Mouse (Mus musculus): Measurements from ENCODE around the gene Tex2.
"Not testable (repeated sequence)": the region's sequence is repeated elsewhere in the genome, so short reads cannot be mapped to it uniquely, and the experiment has no call there.

Gene Tex2

DNA sequence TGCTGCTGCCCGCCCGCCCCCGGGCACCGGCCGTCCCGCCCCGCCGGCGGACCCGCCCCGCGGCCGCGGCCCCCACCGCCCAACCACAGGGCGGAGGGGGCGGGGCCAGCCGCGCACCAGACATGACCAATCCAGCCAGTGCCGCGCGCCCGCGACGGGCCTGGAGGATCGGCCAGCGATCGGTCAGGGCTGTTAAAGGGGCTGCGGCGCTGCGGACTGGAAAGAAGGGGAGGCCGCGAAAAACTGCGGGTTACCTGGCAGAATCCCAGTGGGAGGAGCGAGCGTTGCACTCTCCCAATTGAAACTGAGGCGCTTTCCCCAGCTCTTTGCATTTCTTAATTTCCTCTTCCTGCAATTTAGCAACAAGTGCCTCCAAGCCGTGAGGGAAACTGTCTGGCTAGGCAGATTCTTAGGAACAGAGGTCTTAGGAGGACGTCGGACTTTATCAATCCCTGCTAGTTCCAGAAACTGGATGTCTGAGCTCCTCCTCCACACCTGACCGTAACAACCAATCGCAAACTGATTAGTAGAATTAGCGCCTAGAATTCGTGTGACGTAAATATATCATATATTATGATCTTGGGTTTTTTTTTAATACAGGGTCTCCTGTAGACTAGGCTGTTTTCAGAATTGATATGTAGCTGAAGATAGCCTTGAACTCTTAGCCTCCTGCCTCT lies at the start of gene Tex2:
TSS of gene Tex2 (minus strand) at position 463 of the 677 bp plus-strand sequence.
- DNase-seq (ENCODE audit: low read depth, low spot score): peak; percentile 92

DNA sequence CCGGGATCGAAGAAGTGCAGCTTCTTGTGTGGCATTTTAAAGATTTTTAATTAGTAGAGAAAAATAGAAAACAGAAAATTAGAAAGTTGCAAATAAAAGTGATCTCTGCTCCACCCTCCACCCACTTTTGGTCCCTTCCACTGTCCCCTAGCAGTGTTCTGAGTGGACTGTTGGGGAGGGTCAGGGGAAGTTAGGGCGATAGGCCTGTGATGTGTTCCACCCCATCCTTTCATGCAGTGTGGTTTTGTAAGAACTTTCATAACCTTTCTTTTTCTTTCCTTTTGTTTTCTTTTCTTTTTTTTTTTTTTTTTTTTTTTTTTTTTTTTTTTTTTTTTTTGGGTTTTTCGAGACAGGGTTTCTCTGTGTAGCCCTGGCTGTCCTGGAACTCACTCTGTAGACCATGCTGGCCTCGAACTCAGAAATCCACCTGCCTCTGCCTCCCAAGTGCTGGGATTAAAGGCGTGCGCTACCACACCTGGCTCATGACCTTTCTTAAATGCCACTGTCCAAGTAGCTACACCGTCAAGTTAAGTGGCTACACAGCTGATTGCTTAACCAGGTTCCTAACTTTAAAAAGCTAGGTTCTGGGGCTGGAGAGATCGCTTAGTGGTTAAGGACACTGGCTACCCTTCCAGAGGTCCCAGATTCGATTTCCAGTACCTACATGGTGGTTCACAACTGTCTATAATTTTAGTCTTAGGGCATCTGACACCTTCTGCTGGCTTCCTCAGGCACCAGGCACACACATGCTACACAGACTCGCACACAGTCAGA lies 49.6 kb upstream of the Tex2 start:
- DNase-seq (ENCODE audit: low read depth, low spot score): no peak

DNA sequence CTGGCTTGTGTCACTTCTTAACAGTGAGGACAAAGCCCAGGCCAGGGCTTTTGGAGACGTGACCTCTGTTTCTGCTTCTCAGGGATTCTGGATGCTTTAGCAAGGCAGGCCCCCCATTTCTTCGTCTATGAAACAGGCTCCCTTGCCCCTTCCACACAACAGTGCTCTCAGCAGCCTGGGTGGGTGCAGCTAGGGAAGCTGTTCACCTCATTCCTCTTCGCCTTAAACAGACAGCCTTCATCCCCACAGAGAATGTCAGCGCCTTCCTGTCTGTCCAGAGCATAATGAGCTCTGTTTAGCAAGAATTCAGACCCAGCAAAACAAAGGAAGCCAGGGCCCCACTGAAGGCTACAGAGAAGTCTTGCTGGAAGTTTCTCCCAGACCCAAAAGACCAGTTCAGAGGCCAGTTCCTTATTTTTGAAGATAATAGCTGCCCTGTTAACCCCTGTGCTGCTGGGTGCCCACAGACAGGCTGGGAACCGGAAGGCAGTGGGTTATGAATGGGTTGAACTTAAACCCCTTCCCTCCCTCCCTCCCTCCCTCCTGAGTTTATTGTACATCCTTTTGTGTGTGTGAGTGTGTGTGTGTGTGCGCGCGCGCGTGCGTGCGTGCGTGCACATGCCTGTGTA lies 47.3 kb upstream of the Tex2 start:
- no peak for DNase-seq (ENCODE audit: low read depth, low spot score)

DNA sequence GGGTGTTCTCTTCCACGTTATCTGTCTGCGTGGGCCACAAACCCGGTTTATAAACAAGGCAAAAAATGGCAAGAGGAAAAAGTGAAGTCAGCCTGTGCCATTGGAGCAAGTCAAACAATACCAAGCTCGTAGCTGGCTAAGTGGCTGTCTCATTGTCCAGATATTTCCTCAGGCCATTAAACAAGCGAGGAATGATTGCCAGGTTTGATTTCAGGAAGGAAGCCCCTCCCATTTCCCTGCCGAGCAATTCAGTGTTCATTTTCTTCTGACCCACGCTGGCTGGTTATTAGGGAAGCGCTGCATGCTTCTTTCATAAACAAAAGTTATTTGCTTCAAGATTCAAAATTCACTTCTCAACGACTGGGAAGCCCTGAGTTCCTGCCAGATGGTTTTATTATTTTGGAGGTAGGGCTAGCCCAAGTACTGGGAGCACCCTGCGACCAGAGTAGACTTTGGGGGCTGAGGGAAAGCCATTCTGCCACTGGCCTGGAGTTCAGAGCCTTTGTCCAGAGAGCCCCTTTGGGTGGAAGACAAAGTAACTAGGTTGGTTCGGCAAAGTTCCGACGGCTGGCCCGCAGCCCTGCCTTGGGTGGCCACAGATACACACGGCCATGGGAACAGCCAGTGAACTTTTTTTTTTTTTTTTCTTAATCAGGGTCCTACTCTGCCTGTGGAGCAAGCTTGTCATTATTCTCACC lies 46.5 kb upstream of the Tex2 start:
- no peak for DNase-seq (ENCODE audit: low read depth, low spot score)

DNA sequence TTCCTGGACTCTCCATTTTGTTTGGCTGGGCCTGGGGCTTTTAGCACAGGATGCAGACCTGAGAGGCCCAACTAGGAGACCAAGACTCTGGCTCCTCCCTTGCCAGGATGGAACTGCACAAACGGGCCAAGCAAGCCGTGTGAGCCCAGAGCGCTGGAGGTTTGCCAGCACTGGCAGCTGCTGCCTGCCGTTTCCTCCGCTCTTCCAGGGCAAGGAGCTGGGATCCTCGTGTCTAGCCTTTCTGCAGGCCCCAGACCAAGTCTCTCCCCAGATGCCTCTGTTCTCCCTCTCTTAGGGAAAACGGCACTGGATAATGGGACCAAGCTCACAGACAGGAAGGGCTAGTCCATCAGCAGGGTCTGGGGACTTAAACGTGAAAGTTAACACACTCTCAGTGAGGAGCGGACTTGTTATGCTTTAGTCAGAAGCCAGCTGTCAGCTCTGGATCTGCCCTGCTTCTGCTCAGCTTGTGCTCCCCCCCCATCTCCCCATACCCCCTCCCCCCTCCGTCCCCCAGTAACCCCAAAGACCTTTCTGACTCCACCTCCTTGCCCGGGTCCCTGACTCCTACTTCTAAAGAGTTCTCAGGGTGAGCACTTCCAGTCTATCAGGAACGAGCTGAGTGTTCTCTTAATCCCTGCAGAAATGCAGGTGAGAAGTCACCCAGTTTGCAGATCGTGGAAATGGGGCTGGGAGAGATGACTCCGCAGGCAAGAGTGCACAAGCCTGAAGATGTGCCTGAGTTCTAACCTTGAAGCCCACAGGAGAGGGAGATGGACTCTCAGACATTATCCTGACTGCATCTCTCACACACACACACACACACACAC lies 45.0 kb upstream of the Tex2 start:
- DNase-seq (ENCODE audit: low read depth, low spot score): peak; percentile 66

DNA sequence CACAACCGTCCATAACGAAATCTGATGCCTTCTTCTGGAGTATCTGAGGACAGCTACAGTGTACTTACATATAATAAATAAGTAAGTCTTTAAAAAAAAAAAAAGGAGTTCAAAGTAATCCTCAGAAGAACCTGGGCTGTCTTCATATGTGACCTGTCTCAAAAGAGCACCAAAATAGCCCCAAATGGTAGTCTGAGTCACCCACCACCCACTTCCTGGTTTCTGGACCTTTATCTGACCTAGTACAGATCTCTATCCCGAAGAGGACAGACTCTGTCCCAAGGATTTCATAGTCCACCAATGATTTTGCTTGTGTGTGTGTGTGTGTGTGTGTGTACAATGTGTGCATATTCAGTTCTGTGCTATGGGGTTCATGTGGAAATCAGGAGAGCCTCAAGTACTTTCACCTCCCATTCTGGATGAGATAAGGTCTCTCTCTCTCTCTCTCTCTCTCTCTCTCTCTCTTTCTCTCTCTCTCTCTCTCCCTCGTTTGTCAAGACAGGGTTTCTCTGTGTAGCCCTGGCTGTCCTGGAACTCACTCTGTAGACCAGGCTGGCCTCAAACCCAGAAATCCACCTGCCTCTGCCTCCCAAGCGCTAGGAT lies 43.8 kb upstream of the Tex2 start:
- DNase-seq (ENCODE audit: low read depth, low spot score): not testable (repeated sequence)

DNA sequence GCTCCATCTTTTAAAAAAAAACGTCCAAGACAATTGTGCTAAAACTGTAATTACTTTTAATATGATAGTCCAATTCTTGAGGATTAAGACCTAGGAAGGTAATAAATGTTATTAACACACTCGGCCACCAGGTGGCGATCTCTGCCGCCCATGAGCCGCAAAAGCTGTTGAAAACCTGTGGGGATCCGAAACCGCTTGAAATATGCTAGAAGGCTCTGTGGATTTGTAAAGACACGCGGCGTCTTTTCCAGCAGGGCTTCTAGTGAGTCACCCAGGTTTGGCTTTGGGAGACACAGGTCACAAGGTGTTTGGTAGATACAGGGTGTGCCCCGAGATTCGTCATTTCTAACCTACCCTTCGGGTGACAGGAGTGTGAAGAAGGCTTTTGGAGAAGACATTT lies 35.1 kb upstream of the Tex2 start:
- no peak for DNase-seq (ENCODE audit: low read depth, low spot score)

DNA sequence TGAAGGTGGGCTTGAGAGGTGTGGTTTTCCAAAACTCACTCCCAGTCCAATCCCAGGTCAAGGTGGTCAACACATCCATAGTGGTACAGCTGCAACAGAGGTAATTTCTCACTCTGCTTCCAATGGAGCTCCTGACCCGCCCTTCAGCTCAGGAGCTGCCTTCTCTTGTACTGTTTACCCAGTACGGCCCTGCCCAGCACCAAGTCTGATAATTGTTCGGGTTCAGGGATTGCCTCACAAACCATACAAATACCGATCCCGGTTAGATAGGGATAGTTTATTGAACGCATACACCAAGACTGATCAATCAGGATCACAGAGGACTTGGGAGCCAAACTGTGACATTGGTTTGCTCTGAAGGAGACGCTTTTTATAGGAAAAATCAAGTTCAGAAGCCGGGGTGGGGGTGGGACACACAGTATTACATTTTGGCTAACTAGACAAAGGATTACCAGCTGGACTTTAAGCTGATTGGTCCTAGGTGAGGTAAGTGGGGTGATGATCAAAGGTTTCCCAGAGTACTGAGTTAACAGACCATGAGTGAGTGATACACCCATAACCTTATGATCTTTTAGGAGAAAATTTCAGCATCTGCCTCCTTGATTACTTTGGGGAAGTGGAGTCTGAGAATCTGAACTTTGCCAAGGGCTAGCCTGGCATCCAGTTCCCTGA lies 29.9 kb upstream of the Tex2 start:
- DNase-seq (ENCODE audit: low read depth, low spot score): no peak

DNA sequence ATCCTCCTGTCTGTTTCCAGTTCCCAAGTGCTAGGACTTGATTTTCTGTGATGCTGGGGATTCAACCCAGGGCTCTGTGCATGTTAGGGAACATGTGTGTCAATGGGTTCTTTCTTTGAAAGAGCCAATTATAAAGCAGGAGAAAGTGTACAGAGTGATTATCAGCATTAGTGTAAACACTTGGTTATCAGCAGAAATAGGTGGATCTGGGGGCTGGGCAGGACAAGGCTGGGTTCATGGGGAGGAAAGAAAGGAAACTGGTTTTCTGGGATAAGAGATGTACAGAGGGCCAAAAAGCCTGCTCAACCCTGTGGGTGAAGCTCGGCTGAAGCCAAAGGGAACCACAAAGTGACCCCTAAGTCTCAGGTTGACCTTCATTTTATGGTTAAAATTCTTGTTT lies 28.4 kb upstream of the Tex2 start:
- DNase-seq (ENCODE audit: low read depth, low spot score): no peak

DNA sequence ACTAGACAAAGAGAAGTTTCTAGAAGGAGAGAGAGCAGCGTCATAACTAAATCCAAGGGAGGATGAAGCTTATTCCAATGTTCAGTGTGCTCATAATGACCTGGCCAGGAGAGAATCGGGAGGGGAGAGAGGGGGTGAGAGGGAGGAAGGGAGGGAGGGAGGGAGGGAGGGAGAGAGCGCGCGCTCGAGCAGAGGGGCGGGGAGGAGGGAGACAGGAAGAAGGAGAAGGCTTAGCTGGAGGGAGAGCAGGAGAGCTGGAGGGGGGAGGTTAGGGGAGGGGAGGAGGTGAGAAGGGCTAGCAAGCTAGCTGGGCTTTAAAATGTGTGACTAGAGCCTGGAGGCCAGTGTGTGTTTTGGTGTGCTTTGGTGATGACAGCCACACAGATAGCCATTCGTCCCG lies 26.8 kb upstream of the Tex2 start:
- DNase-seq (ENCODE audit: low read depth, low spot score): no peak

DNA sequence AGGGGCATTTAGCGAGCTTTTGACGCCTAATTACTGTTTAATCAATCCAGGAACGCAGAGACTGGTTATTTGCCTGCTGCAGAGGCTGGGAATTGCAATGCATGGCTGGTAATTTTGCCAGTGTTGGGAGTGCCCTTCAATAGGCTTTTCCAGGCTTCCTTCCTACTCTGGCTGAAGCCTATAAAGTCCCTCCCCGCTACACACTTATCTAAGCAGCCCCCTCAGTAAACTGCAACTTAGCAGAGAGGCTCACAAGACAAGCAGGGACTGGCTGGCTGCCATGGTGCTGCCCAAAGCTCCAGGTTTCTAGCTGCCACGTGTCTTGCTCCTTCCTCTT lies 26.1 kb upstream of the Tex2 start:
- DNase-seq (ENCODE audit: low read depth, low spot score): no peak

DNA sequence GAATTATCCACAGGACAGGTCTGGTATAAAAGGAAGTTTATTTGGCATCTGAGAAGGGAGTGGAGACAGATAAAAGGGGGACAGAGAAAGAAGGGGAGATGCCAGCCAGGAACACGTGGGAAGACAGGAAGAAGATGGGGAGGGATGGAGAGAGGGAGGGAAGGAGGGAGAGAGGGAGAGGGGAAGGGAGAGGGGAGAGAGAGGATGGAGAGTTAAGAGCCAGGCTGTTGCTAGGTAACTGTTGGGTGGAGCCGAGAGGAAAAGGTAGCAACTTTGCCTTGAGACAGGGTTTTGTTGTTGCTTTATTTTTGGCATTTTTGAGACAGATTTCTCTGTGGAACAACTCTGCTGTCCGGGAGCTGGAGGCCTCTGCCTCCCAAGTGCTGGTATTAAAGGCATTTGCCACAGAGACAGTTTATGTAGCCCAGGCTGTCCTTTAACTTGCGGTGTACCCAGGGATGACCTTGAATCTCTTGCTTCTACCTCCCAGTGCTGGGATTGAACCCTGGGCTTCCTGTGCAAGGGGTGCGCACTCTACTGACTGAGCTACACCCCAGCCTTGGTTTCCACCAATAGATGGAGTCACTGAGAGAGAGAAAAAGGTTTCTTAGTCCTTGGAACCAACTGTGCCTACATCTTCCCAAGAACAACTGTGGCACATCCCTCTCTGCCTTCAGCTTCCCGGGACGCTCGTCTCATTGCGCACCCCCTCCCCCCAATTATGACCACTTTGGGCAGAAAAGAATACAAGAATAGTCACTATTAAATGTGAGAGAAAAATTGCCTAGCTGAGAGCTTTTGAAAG lies 25.5 kb upstream of the Tex2 start:
- DNase-seq (ENCODE audit: low read depth, low spot score): no peak

DNA sequence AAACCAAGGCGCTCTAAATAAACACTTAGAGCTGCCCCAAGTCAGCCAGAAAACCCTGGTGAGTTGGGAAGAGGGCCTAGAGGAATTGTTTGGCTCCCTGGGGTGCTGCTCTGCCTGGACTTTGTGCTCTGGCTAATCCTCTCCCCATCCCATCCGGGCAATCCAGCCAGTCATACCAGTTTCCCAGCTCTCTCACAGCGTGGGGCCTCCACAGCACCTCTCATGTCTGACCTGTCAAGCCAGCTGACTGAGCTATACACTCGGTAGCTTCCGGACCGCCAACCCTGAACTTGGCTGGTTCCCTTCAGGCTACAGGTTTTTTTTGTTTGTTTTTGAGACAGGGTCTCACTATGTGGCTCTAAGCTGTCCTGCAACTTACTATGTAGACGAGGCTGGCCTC lies 24.5 kb upstream of the Tex2 start:
- DNase-seq (ENCODE audit: low read depth, low spot score): no peak

DNA sequence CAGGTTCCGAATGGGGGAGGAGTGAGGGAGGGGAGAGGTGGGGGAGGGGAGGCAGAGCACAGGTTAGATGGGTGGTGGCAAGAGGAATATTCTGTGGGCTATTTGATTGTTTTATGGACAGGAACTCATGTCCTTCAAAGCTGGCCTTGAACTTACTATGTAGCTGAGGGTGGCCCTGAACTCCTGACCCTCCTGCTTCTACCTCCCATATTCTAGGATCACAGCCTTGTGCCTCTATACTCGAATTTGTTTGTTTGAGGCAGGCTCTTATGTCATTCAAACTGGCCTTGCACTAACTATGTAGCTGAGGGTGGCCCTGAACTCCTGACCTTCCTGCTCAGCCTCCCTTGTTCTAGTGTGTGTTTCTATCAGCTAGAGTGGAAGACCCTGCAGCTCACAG lies 22.7 kb upstream of the Tex2 start:
- no peak for DNase-seq (ENCODE audit: low read depth, low spot score)

DNA sequence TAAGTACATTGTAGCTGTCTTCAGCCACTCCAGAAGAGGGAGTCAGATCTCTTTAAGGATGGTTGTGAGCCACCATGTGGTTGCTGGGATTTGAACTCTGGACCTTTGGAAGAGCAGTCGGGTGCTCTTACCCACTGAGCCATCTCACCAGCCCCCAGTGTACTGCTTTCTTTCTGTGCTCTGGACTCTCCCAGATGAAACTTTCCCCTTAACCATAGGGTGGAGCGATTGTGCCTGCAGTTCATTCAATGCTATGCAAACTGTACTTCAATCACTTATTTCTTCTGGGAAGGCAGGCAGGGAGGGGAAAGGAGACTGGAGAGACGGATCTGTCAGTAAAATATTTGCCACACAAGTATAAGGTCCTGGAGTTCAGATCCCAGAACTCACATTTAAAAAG lies 21.0 kb upstream of the Tex2 start:
- DNase-seq (ENCODE audit: low read depth, low spot score): not testable (repeated sequence)

DNA sequence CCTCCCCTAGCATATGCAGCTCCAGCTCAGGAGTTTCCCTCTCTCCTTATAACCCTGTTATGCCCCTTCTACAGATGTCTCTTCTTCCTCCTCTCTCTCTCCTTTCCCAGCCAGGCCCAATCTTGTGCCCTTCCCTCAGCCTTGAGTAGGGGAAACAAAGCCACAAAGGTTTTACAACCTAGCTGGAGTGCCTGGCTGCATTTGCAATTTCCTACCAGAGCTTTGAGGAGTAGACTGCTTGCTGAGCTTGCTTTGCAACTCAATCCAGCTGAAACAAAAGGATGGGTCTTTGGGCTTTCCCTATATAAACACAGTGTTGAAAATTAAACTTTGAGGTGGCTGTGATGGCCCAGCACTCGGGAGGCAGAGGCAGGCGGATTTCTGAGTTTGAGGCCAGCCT lies 20.2 kb upstream of the Tex2 start:
- no peak for DNase-seq (ENCODE audit: low read depth, low spot score)

DNA sequence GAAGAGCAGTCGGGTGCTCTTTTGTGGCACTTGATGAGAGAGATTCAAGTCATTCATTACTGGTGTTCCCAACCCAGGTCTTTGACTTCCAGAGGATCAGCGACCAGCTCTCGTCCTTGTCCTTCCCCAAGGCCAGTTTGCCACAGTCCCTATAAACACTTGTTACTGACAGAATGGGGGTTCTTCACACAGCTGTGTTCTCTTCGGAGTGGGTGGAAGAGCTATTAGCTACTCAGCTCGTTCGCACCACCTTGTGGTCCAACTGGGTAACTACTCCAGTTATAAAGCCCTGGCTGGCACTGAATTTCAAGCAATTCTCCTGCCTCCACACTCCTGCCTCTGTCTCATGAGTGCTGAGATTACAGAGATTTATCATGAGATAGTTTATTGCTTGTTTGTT lies 14.5 kb upstream of the Tex2 start:
- DNase-seq (ENCODE audit: low read depth, low spot score): no peak

DNA sequence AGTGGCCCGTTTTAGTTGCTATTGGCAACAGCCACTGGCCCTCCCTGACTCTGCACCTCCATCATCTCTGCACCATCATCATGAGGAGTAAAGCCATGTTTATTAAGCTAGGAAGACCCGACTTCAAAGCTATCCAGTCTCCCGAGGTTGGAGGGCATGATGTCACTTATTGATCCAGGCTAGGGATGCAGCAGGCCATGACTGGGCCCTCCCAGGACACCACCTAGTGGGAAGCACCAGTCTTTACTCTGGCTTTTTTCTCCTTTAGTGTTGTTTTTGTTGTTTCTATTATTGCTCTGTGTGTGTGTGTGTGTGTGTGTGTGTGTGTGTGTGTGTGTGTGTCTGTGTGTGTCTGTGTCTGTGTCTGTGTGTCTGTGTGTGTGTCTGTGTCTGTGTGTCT lies 12.4 kb upstream of the Tex2 start:
- no peak for DNase-seq (ENCODE audit: low read depth, low spot score)

DNA sequence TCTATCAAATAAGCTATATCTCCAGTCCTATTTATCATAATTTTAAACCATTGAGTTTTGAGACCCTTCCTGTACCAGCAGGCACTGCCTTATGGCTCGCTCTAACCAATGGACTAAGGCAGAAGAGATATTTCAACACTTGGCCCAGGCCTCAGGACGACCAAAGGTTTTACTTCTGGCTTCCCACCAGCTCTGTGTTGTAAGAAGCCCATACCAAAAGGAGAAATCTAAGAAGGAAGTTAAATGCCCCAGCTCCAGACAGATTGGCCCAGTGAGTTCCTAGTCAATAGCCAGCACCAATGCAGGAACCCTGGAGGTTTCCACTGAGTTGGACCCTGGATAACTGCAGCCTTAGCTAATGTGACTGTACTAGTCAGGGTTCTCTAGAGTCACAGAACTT lies 10.4 kb upstream of the Tex2 start:
- DNase-seq (ENCODE audit: low read depth, low spot score): no peak

DNA sequence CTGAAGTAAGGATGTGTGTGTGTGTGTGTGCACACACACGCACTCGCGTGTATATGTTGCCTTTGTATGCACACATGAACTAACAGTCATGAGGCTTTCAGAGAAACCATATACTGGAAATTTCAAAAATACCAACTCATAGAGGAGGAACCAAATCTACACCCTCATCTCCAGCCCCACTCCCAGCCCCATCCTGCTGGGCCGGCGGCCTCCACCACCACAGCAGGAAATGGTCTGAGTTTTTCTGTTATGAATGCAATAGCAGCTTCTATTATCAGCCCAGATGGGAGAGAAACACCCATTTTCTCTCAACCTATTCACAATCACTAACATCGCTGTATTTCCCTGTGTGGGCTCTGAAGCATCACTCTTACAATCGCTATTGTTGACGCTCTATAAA lies 8.8 kb upstream of the Tex2 start:
- DNase-seq (ENCODE audit: low read depth, low spot score): no peak

Measured in brain, embryonic 18.5 days (tissue).